Mouse (Mus musculus) layer of hippocampus, adult 11-12 months (tissue): ENCODE results near the gene Fancf.
A peak's percentile ranks its signal among the peaks of the same experiment; 100 is the strongest.

Source experiments
- DNase-seq: peaks from one replicate; pipeline ENCODE4 v3.0.0; 2022; ENCODE audit warnings: low spot score

Fancf gene

DNA sequence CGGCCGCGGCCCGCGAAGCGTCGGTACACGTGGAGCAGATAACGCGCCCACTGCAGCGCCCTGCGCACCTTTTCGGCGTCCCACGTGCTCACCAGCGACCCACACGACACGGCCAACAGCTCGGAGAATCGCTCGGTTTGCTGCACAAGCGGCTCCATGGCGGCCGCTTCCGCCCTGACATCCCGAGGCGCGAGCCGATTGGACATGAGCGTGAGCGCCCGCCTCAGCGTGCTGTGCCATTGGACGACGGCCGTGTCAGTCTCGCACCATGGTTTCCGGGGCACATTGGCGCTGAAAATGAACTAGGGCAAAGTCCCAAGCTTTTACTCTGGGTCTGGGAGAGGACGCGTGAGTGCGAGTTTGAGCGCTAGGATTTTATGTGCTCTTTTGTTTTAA lies at the start of gene Fancf:
Gene Fancf, minus strand, starts transcription at position 171 of the 396 bp plus-strand sequence.
- peak; percentile 99 for DNase-seq

DNA sequence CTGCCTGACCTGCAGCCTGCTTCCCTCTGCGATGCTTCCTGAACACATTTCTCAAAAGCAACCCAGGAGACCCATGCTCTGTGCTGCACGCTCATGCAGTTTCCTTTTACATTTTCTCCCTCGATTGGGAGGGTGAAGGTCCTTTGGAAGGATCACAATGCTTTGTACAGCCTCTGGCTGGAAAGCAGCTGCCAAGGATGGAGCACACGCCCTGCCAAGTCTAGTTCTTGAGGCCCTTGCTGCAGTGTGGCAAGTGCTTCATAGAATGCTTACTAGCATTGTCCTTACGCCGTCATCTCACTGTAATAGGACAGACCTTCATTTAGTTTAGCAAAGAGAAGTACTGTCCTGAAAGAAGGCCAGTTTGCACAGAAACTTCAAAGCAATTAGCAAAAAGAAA lies 37.0 kb upstream of the Fancf start:
- no peak for DNase-seq

DNA sequence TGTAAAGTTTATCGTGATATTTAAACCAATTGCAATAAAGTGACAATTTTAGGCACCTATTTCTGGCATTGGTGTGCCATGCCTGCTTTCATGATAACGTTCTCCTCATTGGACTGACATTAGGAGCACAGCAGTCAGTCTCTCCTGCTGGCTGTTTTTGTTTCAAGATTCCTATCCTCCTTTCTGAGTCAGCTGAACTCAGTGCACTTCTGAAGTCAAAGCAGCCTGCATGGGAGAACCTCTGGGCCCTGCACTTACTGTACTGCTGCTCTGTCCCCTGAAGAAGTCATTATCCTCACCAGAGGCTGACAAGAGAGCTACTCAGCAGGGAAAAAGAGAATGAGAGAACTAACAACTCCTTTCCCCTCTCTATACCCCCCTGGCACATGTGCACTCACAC lies 32.9 kb upstream of the Fancf start:
- DNase-seq = no peak

DNA sequence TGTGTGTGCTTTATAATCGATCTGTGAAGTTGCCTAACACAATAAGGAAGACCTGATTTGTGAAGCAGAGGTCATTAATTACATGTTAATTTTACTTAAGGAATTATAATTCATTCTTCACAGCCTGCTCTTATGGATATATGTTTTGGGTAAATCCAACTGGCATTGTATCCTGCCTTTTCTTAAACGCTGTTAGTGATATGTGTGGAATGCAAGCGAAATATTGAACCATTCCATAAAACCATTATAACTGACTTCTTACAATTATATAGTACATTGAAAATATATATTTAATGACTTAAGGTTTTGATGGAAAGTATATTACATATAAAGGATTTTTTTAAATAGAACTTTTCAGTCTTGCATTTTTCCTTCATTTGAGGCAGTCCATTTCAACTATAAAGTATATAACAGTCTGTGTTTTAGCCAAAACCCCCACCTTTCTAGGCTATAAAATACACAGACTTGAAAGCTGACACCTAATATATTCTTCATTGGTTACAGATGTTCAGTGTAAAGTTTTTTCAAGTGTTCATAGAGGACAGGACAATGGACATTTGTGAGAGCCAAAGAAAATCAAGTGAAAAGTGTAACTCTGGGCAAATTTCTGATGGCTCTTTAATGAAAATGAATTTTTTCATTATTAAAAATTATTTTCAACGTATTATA lies 32.2 kb upstream of the Fancf start:
- DNase-seq = no peak

DNA sequence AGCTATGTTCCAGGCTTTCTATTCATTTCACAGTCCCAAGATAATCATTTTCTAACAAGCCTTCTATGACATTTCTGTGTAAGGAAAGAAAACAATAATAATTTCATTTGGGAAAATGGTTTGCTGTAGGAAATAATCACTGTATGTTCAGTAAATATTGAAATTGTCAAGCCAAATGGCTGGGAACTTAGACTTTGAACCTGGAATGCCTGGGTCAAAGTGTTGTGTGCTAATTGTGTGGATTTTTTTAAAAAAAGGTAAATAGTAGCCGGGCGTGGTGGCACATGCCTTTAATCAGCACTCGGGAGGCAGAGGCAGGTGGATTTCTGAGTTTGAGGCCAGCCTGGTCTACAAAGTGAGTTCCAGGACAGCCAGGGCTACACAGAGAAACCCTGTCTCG lies 30.9 kb upstream of the Fancf start:
- no peak for DNase-seq

DNA sequence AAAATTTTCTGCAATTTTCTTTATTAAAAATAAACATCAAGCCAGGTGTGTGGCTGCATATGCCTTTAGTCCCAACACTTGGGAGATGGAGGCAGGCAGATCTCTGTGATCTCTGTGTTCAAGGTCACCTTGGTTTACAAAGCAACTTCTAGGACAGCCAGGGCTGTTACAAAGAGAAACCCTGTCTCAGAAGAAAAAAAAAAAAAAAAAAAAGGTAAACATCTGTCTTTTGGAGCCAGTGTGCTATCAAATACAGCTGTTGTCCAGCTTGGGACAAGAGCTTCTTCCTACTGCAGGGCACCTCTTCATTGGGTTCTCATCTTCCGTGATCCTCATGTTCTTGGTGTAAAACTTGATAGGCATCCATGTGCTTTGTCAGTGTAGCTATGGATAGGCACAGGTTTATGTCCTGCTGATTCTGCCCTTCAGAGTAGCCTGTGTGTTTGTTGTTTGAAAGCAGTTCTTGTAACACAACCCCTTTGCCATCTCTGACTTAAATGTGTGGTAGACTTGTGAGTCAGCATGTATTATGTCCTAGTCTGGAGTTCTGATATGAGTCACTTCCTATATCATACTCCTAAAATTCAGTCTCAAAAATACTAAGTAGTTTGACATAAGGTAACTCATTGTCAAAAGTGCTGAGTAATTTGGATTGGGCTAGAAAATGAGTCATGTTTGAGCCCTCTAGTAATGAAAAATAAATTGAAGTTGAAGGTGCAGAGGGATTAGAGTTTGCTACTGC lies 30.3 kb upstream of the Fancf start:
- DNase-seq = no peak

DNA sequence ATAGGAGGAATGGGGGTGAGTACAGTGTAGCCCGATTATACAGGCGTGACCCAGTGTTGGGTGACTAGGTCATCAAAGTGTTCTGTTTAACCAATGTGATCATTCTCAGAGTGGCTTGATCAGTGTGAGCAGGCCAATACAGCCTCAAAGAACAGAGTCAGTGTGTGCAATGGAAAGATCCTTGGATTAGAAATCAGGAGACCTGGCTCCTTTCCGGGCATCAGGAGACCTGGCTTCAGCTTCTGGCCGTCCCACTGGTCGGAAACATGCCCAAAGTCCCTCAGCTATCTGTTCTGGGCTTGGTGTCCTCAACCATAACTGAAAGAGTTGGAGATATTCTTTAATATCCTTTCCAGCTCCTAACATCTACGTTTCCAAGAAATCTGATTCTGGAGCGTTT lies 27.5 kb upstream of the Fancf start:
- no peak for DNase-seq

DNA sequence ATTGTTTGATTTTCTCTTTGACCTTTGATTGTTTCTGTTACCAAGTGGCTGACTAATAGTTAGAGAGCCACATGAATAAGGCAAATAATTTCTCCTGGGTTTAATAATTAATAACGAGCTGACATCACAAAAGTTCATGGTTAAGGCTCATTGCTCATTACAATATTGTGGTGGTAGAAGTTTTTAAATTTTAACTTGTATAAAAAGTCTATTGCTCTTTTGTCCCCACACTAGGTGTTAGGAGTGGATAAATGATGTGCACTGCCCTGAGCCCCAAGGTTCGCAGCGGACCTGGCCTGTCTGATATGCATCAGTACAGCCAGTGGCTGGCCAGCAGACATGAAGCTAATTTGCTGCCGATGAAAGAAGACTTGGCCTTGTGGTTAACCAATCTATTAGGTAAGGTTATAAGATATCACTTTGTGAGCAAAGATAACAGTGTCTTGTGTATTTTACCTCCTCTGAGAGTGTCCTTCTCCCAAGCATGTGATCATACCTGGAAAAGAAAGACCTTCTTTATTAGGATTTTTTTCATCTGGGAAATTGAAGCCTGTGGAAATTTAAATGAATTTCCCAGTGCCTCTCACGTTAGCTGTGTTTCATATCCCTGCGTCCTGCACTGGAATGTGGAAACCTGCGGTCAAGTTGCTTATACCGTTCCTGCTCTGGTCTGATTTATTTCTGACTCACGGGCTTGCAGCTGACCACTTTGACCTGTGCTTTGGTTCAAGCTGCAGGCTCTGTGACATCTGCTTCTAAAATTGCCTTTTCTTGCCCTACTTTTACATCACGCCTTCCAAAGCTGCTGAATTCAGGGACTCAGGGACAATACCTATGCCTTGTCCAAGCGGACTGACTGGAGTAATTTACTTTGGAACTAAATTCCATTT lies 25.9 kb upstream of the Fancf start:
- DNase-seq = no peak

DNA sequence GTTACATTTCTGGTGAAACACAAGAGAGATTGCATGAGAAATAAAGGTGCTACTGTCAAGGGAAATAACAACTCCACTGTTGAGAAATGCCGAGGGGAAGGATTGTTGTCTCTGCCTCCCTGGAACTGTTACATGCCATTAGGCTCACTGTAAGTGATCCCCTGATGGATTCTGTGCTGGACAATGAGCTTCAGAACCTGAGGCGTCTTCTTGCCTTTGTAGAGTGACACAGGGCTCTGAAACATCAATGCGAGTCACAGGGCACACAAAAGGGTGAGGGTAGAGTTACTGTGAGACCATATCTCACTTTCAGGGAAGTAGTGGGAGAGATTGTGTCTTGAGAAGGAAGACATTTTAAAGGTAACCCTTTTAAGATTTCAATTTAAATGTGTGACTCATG lies 23.3 kb upstream of the Fancf start:
- DNase-seq = no peak

DNA sequence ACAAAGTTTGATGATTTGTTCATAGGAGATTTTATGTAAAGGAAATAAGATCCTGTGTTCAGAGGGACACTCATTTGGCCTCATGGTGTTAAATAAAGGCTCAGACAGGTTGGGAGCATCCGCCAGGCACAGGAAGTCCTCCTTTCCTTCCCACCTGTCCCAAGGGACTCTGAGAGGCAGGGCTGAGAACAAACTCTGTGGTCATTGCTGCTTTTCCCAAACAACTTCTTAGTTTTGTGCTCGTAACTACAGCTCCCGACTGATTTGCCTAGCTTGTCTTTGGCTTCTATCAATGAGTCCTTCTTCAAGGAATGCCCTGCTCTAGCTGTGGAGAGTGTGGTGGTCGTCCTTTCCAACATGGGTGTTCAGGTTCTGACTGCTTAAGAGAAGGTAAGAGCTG lies 18.1 kb upstream of the Fancf start:
- no peak for DNase-seq

DNA sequence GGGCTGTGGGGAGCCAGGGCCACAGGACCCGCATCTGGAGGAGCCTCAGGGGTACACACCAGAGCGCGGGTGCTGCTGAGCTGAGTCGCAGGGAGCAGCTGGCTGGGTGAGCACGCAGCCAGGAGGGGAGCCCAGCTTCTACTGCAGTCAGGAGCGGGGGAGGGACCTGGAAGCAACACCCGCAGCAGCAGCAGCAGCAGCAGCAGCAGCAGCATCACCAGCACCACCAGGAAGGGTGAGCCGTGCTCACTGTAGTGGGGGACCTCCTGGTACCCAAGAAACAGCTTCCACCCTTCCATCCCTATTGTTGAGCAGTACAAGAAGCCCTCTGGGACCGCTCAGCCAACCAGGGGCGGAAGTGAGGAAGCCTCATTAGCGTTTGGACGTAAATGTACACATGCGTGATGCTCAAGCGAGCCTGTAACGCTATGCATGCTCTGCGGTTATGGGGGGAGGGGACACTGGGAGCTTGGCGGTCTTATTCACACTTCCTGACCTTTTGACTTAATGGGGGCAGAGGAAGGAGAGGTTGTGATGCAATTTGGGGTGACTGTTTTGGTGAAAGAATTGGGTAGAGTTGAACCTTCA lies 17.2 kb upstream of the Fancf start:
- peak; percentile 52 for DNase-seq

DNA sequence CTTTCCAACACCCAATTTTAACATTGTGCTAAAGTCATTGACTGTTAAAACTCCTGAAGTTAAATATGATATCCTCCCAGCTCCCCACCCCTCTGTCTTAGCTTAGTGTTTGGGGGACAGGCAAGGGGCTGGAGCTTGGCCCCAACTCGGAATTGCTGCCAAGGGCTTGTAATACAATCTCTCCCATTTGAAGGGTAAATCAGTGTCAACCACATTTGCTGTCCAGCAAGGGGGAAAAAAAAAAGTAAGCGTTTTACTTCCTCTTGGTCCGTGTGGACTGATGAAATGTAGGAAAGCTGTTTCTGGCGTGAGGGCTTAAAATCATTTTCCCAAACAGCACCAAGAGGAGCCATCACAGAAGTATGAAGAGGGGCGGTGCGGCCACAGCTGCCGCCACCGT lies 16.7 kb upstream of the Fancf start:
- no peak for DNase-seq

DNA sequence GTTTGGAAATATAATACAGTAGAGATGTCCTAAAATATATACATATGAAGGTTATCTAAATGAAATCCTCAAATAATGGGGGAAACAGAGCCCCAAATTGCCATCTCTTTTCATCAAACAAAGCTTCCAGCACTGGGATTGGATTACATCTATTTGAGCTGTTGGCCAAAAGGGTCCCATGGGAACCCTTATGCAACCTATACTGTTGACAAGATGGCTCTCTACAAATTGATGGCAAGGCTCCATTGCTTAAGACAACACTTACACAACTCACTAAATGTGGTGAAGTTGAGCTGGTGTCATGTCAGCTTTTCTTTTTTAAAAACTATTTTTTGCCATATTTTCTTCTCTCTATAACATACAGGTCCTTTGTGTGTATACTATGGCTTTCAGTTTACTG lies 14.2 kb upstream of the Fancf start:
- DNase-seq = no peak

DNA sequence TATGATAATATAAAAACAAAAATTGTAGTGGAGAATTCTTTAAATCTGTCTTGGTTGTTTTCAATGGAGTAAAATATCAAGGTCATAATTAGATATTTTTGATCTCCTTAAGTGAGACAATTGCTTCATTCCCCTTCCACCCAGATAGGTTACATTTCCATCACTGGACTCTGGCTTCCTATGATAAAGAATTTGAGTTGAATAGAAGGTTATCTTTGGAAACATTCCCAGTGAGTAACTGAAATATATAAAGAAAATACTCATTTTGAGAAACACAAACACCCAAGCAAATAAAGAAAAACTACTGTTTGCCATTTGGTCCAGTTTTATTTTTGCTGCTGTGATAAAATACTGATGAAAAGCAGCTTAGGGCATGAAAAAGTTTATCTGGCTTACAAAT lies 10.5 kb upstream of the Fancf start:
- DNase-seq = no peak

DNA sequence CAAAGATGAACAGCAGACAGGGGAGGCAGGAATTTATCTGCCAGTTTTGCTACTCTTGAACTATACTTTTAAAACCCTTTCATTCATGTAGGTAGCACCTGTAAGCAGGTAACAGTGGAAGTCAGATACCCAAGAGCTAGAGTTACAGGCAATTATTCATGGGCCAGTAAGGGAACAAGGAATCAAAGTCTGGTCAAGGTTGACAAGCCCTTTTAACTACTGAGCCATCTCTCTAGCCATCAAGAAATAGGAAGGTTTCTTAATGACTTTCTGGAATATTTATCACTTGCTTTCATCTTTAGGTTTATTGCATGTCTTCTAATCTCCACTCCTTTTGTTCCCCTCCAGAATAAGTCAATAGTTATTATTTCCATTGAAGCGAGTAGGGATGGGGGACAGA lies 10.0 kb upstream of the Fancf start:
- DNase-seq = no peak

DNA sequence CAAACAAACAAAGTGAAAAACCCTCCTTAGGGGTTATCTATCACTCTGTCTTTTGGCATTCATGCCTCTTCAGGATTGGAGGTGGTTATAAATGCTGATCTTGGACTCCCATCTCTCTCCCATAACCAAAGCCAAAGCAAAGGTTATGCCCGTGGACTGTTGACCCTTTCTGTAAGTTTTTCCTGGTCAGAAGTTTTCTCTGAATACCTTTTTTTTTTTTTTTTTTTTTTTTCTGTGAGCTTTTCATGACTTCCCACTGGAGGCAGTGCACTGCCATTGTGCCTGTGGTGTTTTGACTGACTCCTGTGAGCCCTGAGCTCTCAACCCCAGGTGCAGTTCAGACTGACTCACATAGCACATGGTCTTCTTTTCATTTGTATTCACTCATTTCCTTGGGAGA lies 5.9 kb upstream of the Fancf start:
- no peak for DNase-seq

DNA sequence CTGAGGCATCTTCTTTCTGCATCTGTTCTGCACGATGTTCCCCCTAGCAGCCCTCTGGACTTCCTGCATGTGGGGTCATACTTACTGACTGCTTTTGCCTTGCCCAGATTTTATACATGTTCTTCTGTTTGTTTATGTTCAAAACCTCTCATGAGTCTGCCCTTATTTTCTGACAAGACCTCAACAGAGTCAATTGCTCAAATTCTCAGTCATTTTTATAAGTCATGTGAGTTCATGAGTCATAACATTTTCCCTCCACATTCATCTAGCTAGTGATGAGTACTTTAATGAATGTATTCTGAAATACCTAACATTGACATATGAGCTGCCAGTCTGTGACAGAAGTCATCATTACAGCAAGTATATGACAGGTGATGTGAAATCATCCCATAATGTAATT lies 3.3 kb upstream of the Fancf start:
- DNase-seq = no peak

DNA sequence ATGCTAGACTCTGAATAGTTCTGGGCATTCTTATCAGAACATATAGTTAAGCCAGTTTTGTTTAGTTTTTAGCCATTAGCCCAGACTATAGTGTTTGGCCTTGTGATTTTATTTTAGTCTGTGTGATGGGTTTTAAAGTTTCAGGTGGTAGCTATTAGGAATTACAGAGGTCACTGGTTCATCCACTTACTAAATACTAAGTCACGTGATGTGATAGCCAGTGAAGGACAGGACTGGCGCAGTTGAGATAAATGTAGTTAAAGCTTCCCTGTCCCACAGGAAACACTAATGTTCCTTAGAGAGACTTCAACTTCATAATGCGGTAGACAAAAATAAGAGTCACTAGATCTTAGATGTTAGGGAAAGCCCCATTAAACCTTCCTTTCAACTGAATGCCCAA lies 775 bp upstream of the Fancf start:
- DNase-seq = no peak

DNA sequence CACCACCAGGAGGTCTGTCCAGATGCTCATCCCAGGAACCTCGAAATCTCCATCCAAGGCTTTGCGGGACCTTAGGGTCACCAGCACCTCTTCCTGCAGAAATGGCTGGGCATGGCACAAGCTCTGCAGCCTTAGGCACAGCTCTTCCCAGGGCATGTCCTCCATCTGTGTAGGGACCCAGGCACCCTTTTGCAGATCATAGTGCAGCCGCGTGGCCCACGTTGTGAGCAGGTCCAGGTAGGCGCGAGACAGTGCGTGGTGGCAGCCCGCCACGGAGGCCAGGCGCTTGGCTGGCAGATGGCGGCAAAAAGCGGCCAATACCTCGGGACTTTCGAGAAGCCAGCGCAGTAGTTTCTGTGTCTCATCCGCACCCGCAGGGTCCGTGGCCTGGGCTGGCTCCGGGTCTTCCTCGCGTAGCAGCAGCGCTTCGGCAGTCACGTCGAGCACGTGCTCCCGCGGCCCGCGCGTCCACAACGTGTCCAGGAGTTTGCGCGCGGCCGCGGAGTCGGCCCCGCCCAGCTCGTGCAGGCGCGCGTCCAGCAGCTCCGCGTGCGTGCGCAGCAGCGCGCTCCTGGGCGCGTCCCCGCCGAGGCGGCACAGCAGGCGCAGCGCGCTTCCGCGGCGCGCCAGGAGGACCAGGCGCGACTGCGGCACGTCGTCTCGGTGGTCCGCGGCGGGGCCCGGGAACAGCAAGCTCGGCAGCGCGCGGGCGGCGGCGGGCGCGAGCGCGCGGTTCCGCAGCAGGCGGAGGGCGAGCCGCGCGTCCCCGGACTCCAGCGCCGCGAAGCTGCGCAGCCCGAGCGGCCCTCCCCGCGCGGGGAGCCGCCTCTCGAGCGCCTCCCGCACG lies 594 bp downstream of the Fancf start, which contains the start of gene Gas2:
Gene Gas2, plus strand, starts transcription at position 766 of the 847 bp plus-strand sequence.
- DNase-seq = peak; percentile 90

DNA sequence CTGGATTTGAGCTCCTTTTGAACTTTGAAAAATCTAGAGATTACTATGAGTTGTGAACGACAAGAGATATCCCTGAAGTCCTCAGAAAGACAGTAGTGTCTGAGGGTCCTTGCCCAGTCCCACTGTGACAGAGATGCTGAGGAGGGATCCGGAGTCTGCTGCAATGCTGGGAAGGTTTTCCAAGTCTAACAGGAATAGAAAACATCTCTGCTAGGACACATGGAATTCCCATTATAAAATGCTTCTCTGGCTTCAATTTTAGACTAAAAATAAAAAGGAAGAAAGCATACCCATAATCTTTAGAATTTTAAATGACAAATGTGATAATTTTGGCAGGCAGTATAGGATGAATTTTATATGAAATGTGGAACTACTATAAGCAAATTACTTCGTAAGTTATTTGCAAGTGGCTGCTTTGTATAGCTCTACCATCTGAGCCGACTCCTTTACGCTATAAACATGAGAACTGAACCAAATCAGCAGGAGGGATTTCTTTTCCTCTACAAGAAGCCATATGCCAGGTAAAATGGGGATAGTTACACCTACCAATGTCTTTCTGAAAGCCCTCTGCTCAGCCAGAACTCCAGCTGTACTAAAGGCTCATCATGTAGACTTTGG lies 10.1 kb downstream of the Fancf start:
- DNase-seq = no peak

DNA sequence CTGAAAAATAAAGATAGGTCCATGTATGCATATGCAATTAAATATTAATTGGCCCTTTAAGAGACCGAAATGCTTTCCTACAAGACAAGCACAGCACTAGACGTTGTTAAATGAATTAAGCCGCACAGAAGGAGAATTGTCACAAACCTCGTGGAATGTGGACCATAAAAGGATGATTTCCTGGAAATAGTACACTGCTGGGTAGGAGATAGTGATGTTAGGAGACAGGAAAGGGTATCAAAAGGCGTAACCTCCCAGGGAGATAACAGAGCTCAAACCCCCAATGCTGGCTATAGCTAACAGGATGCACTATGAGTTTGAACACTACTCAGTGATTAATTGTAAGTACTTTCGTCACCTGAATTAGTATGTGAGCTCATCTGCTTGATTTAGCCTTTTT lies 11.2 kb downstream of the Fancf start:
- no peak for DNase-seq
